Mouse (Mus musculus): ENCODE data around the gene Stn1. TPM values are rescaled to one million over a fixed set of nuclear protein-coding genes. Genes with fewer than 3 reads are reported as not detected.
A peak's percentile ranks its signal among the peaks of the same experiment; 100 is the strongest.

Gene Stn1
- polyA plus RNA-seq, 1 experiment from 2014 or later, result 48.1 TPM

GRCm38 (mm10) chr19:47536521-47537299 is 597 bp downstream of the Stn1 start:
- Histone ChIP-seq H3K4me3 (ENCODE audit: low read depth, low read length) (peak overlapping the region; percentile 50), H3K36me3 (ENCODE audit: control insufficient read depth, insufficient read depth, low read length) (peaks cover 21% of the 10 kb centered on the region; the same call in 1 of the 2 replicates), H3K4me2 (ENCODE audit: low read depth, low read length) (peak overlapping the region; percentile 74), H3K9me3 (ENCODE audit: control insufficient read depth, low read length) (peaks cover 5% of the 10 kb centered on the region; the same call in 1 of the 2 replicates), H3K27ac (replicated peaks; ENCODE audit: low read depth, low read length) (peak overlapping the region; percentile 88), H3K4me1 (ENCODE audit: control insufficient read depth, insufficient read depth, low read length) (peaks cover 33% of the 10 kb centered on the region), H3K9ac (ENCODE audit: low read depth, low read length) (peak overlapping the region; percentile 67), H3K27me3 (replicated peaks; ENCODE audit: control insufficient read depth, insufficient read depth, low read length) (no peaks in the 10 kb centered on the region)
- DNase-seq (ENCODE audit: low spot score) (peak; percentile 99), ATAC-seq (ENCODE audit: low read depth) (peak; percentile 97)
- WGBS, result 6% methylated on average over 29 of the region's 39 CpGs

- peaks cover 21% of the 10 kb centered on the region; the same call in 1 of the 2 replicates for H3K36me3 ChIP-seq (ENCODE audit: control insufficient read depth, insufficient read depth, low read length)
- peaks cover 33% of the 10 kb centered on the region for H3K4me1 ChIP-seq (ENCODE audit: control insufficient read depth, insufficient read depth, low read length)
- DNase-seq (ENCODE audit: low spot score), result no peak
- H3K27ac ChIP-seq (replicated peaks; ENCODE audit: low read depth, low read length), result no peak overlapping the region
- H3K9ac ChIP-seq (ENCODE audit: low read depth, low read length), result no peak overlapping the region
- WGBS, result 73% methylated on average over 1 of the region's 1 CpGs
- H3K9me3 ChIP-seq (ENCODE audit: control insufficient read depth, low read length), result peaks cover 5% of the 10 kb centered on the region; the same call in 1 of the 2 replicates
- H3K4me2 ChIP-seq (ENCODE audit: low read depth, low read length), result no peak overlapping the region
- no peaks in the 10 kb centered on the region for H3K27me3 ChIP-seq (replicated peaks; ENCODE audit: control insufficient read depth, insufficient read depth, low read length)
- ATAC-seq (ENCODE audit: low read depth), result no peak
- no peak overlapping the region for H3K4me3 ChIP-seq (ENCODE audit: low read depth, low read length)
These were observed 3.2 kb downstream of the Stn1 start for GRCm38 (mm10) chr19:47534131-47534530.

GRCm38 (mm10) chr19:47532449-47532848 is 4.9 kb downstream of the Stn1 start:
- H3K9me3 ChIP-seq (ENCODE audit: control insufficient read depth, low read length), result peaks cover 5% of the 10 kb centered on the region; the same call in 1 of the 2 replicates
- H3K4me1 ChIP-seq (ENCODE audit: control insufficient read depth, insufficient read depth, low read length), result peaks cover 19% of the 10 kb centered on the region
- no peak overlapping the region for H3K4me3 ChIP-seq (ENCODE audit: low read depth, low read length)
- no peaks in the 10 kb centered on the region for H3K27me3 ChIP-seq (replicated peaks; ENCODE audit: control insufficient read depth, insufficient read depth, low read length)
- no peak overlapping the region for H3K4me2 ChIP-seq (ENCODE audit: low read depth, low read length)
- DNase-seq (ENCODE audit: low spot score) (no peak), ATAC-seq (ENCODE audit: low read depth) (no peak)
- no peak overlapping the region for H3K9ac ChIP-seq (ENCODE audit: low read depth, low read length)
- H3K27ac ChIP-seq (replicated peaks; ENCODE audit: low read depth, low read length), result no peak overlapping the region
- 85% methylated on average over 3 of the region's 3 CpGs for WGBS
- peaks cover 25% of the 10 kb centered on the region for H3K36me3 ChIP-seq (ENCODE audit: control insufficient read depth, insufficient read depth, low read length)

- peaks cover 16% of the 10 kb centered on the region for H3K4me1 ChIP-seq (ENCODE audit: control insufficient read depth, insufficient read depth, low read length)
- ATAC-seq (ENCODE audit: low read depth) (no peak), DNase-seq (ENCODE audit: low spot score) (no peak)
- WGBS, result 65% methylated on average over 5 of the region's 5 CpGs
- H3K9ac ChIP-seq (ENCODE audit: low read depth, low read length), result 0 out of 2 replicates have a peak overlapping the region, but pooled peaks have one; percentile 19
- peaks cover 26% of the 10 kb centered on the region for H3K36me3 ChIP-seq (ENCODE audit: control insufficient read depth, insufficient read depth, low read length)
- H3K27ac ChIP-seq (replicated peaks; ENCODE audit: low read depth, low read length), result no peak overlapping the region; the same call in 1 of the 2 replicates
- no peak overlapping the region for H3K4me3 ChIP-seq (ENCODE audit: low read depth, low read length)
- H3K9me3 ChIP-seq (ENCODE audit: control insufficient read depth, low read length), result peaks cover 5% of the 10 kb centered on the region; the same call in 1 of the 2 replicates
- H3K4me2 ChIP-seq (ENCODE audit: low read depth, low read length), result no peak overlapping the region
- no peaks in the 10 kb centered on the region for H3K27me3 ChIP-seq (replicated peaks; ENCODE audit: control insufficient read depth, insufficient read depth, low read length)
These were observed 6.0 kb downstream of the Stn1 start for GRCm38 (mm10) chr19:47531309-47531708.

- no peak overlapping the region for H3K4me2 ChIP-seq (ENCODE audit: low read depth, low read length)
- DNase-seq (ENCODE audit: low spot score), result peak; percentile 49
- peak overlapping the region; percentile 53 for H3K27ac ChIP-seq (replicated peaks; ENCODE audit: low read depth, low read length)
- H3K36me3 ChIP-seq (ENCODE audit: control insufficient read depth, insufficient read depth, low read length), result peaks cover 45% of the 10 kb centered on the region
- H3K27me3 ChIP-seq (replicated peaks; ENCODE audit: control insufficient read depth, insufficient read depth, low read length), result no peaks in the 10 kb centered on the region
- no peaks in the 10 kb centered on the region for H3K9me3 ChIP-seq (ENCODE audit: control insufficient read depth, low read length)
- H3K4me1 ChIP-seq (ENCODE audit: control insufficient read depth, insufficient read depth, low read length), result no peaks in the 10 kb centered on the region
- WGBS, result 54% methylated on average over 21 of the region's 21 CpGs
- ATAC-seq (ENCODE audit: low read depth), result no peak
- H3K4me3 ChIP-seq (ENCODE audit: low read depth, low read length), result no peak overlapping the region
- H3K9ac ChIP-seq (ENCODE audit: low read depth, low read length), result no peak overlapping the region; the same call in 1 of the 2 replicates
These were observed 10.9 kb downstream of the Stn1 start for GRCm38 (mm10) chr19:47526239-47526986.

GRCm38 (mm10) chr19:47524905-47525304 is 12.4 kb downstream of the Stn1 start:
- Histone ChIP-seq H3K4me3 (ENCODE audit: low read depth, low read length) (no peak overlapping the region), H3K4me2 (ENCODE audit: low read depth, low read length) (no peak overlapping the region), H3K9ac (ENCODE audit: low read depth, low read length) (no peak overlapping the region), H3K4me1 (ENCODE audit: control insufficient read depth, insufficient read depth, low read length) (no peaks in the 10 kb centered on the region), H3K36me3 (ENCODE audit: control insufficient read depth, insufficient read depth, low read length) (peaks cover 48% of the 10 kb centered on the region), H3K27me3 (replicated peaks; ENCODE audit: control insufficient read depth, insufficient read depth, low read length) (no peaks in the 10 kb centered on the region), H3K9me3 (ENCODE audit: control insufficient read depth, low read length) (no peaks in the 10 kb centered on the region), H3K27ac (replicated peaks; ENCODE audit: low read depth, low read length) (no peak overlapping the region)
- 95% methylated on average over 8 of the region's 8 CpGs for WGBS
- DNase-seq (ENCODE audit: low spot score) (no peak), ATAC-seq (ENCODE audit: low read depth) (no peak)

- Histone ChIP-seq H3K36me3 (ENCODE audit: control insufficient read depth, insufficient read depth, low read length) (peaks cover 55% of the 10 kb centered on the region), H3K27me3 (replicated peaks; ENCODE audit: control insufficient read depth, insufficient read depth, low read length) (no peaks in the 10 kb centered on the region), H3K4me3 (ENCODE audit: low read depth, low read length) (no peak overlapping the region), H3K4me1 (ENCODE audit: control insufficient read depth, insufficient read depth, low read length) (no peaks in the 10 kb centered on the region), H3K9me3 (ENCODE audit: control insufficient read depth, low read length) (no peaks in the 10 kb centered on the region), H3K9ac (ENCODE audit: low read depth, low read length) (no peak overlapping the region), H3K4me2 (ENCODE audit: low read depth, low read length) (no peak overlapping the region), H3K27ac (replicated peaks; ENCODE audit: low read depth, low read length) (no peak overlapping the region)
- DNase-seq (ENCODE audit: low spot score) (no peak), ATAC-seq (ENCODE audit: low read depth) (no peak)
- WGBS, result 94% methylated on average over 5 of the region's 5 CpGs
These were observed 15.9 kb downstream of the Stn1 start for GRCm38 (mm10) chr19:47521403-47521802.

- no peak overlapping the region for H3K4me2 ChIP-seq (ENCODE audit: low read depth, low read length)
- no peaks in the 10 kb centered on the region for H3K9me3 ChIP-seq (ENCODE audit: control insufficient read depth, low read length)
- H3K36me3 ChIP-seq (ENCODE audit: control insufficient read depth, insufficient read depth, low read length), result peaks cover 64% of the 10 kb centered on the region
- DNase-seq (ENCODE audit: low spot score), result no peak
- H3K27me3 ChIP-seq (replicated peaks; ENCODE audit: control insufficient read depth, insufficient read depth, low read length), result no peaks in the 10 kb centered on the region
- ATAC-seq (ENCODE audit: low read depth), result no peak
- no peak overlapping the region for H3K27ac ChIP-seq (replicated peaks; ENCODE audit: low read depth, low read length)
- 92% methylated on average over 8 of the region's 8 CpGs for WGBS
- no peak overlapping the region for H3K9ac ChIP-seq (ENCODE audit: low read depth, low read length)
- no peak overlapping the region for H3K4me3 ChIP-seq (ENCODE audit: low read depth, low read length)
- H3K4me1 ChIP-seq (ENCODE audit: control insufficient read depth, insufficient read depth, low read length), result no peaks in the 10 kb centered on the region
These were observed 18.0 kb downstream of the Stn1 start for GRCm38 (mm10) chr19:47519163-47519893.
